Mouse (Mus musculus): ENCODE data around the gene Foxn3.

DNA sequence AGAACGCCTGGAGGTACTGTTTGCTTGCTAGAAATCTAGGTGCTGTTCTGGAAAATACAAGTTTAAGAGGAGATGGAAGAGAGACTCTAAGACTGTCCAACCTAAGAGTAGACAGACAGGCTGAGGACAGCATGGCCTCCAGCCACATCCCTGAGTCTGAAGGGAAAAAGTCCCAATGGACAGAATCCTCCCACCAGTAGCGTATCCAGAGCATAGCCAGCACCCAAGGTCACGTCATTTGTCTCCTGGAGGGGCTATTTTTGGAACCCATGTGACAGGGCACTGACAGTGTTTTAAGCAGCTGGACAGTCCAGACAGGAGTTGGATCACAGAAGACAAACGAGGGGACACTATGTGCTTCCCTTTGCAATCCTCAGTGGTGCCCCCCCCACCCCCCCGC lies 46.3 kb upstream of the Foxn3 start:
- TF ChIP-seq POLR2A (IDR thresholded peaks at IDR 0.05; ENCODE audit: control insufficient read depth, extremely low read depth, insufficient read depth, low read length, poor library complexity) (0 out of 2 replicates have a peak, but pooled peaks have one; percentile 0), CTCF (IDR thresholded peaks at IDR 0.05; ENCODE audit: borderline replicate concordance, control insufficient read depth, extremely low read depth, insufficient read depth, low read length, poor library complexity) (no peak)

Data from thymus, adult 2 months (tissue).